20 mouse cellular contexts compared by ENCODE assay signal in the genomic region with DNA sequence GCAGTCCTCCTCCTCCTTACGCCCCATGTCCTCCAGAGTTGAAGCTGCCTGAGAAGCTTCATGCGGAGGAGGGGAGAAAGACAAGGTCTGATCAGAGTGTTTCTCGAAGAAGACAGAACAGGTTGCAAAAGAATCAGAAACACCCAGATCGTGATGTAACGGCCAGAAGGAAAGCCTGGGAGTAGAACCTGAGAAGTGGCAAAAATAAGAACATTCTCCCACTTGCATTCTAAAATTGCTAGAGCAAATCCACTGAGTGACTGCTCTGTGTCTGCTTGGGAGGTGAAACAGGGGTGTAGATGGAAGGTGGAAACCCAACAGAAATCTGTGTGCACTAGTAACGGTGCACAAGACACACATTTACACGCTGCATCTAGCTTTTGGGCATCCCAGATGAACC. TPM values are rescaled to one million over a fixed set of nuclear protein-coding genes. Genes with fewer than 3 reads are reported as not detected.
DNase-seq lines count a peak whose midpoint lies in the region; ATAC-seq lines count a peak whose summit lies in the region.
"Had no signal": no experiment of that assay in that cellular context is flagged by ENCODE, and none has a peak within 500 bp of the region (broad histone marks: within the 10 kb centered on the region; RNA-seq: fewer than 3 reads in every experiment).

No protein-coding gene starts in this region.

- 0 out of 2 replicates have a peak overlapping the region, but pooled peaks have one; percentile 21 for H3K27ac ChIP-seq in forebrain, embryonic 10.5 days
- H3K27ac ChIP-seq in forebrain, embryonic 15.5 days (replicated peaks): no peak overlapping the region
- peak overlapping the region; percentile 42; the same call in 1 of the 2 replicates for H3K27ac ChIP-seq in hindbrain, embryonic 10.5 days
- no peak overlapping the region for H3K27ac ChIP-seq in hindbrain, embryonic 13.5 days
- H3K27ac ChIP-seq: embryonic facial prominence, embryonic 13.5 days; embryonic facial prominence, embryonic 15.5 days; forebrain, embryonic 13.5 days had no signal

- no peak overlapping the region for H3K4me3 ChIP-seq in forebrain, embryonic 10.5 days
- H3K4me3 ChIP-seq in forebrain, embryonic 15.5 days: no peak overlapping the region
- no peak overlapping the region for H3K4me3 ChIP-seq in hindbrain, embryonic 10.5 days
- no peak overlapping the region for H3K4me3 ChIP-seq in hindbrain, embryonic 13.5 days
- H3K4me3 ChIP-seq: embryonic facial prominence, embryonic 13.5 days; embryonic facial prominence, embryonic 15.5 days; erythroblast, embryonic 14.5 days; forebrain, embryonic 13.5 days had no signal

- peaks cover 19% of the 10 kb centered on the region for H3K4me1 ChIP-seq in forebrain, embryonic 10.5 days
- peaks cover 7% of the 10 kb centered on the region for H3K4me1 ChIP-seq in forebrain, embryonic 15.5 days
- H3K4me1 ChIP-seq in hindbrain, embryonic 10.5 days (replicated peaks): peaks cover 26% of the 10 kb centered on the region
- H3K4me1 ChIP-seq in hindbrain, embryonic 13.5 days (replicated peaks): peaks cover 18% of the 10 kb centered on the region
- H3K4me1 ChIP-seq: embryonic facial prominence, embryonic 13.5 days; embryonic facial prominence, embryonic 15.5 days had no signal

- H3K4me2 ChIP-seq in forebrain, embryonic 15.5 days (replicated peaks): no peak overlapping the region
- no peak overlapping the region for H3K4me2 ChIP-seq in hindbrain, embryonic 13.5 days
- H3K4me2 ChIP-seq: embryonic facial prominence, embryonic 13.5 days; embryonic facial prominence, embryonic 15.5 days; forebrain, embryonic 13.5 days had no signal

- H3K9ac ChIP-seq in forebrain, embryonic 15.5 days (replicated peaks): no peak overlapping the region
- no peak overlapping the region for H3K9ac ChIP-seq in hindbrain, embryonic 13.5 days
- H3K9ac ChIP-seq: embryonic facial prominence, embryonic 13.5 days; embryonic facial prominence, embryonic 15.5 days; forebrain, embryonic 13.5 days had no signal

- WGBS in forebrain, embryonic 10.5 days: 89% methylated on average over 7 of the region's 7 CpGs
- WGBS in forebrain, embryonic 15.5 days: 92% methylated on average over 7 of the region's 7 CpGs
- 89% methylated on average over 7 of the region's 7 CpGs for WGBS in hindbrain, embryonic 10.5 days
- 90% methylated on average over 7 of the region's 7 CpGs for WGBS in hindbrain, embryonic 13.5 days

- no peak for DNase-seq in forebrain, embryonic 10.5 days (ENCODE audit: extremely low spot score, low spot score)
- DNase-seq in hindbrain, embryonic 10.5 days (ENCODE audit: low spot score): no peak
- DNase-seq in telencephalon, adult 2 months (ENCODE audit: low read depth, low spot score): peak; percentile 71
- DNase-seq in kidney, postnatal 25 days: no peak
- DNase-seq: adrenal gland, adult 2 months; adrenal gland, postnatal 25 days; B cell, adult 2 months; cerebellum, adult 11-12 months; cerebellum, adult 2 months; cerebellum, adult 9-10 months; cerebellum, postnatal 25 days had no signal

- H3K36me3 ChIP-seq in forebrain, embryonic 10.5 days (replicated peaks): peaks cover 5% of the 10 kb centered on the region
- peaks cover 28% of the 10 kb centered on the region for H3K36me3 ChIP-seq in forebrain, embryonic 15.5 days
- peaks cover 4% of the 10 kb centered on the region; the same call in 1 of the 2 replicates for H3K36me3 ChIP-seq in hindbrain, embryonic 10.5 days
- H3K36me3 ChIP-seq in hindbrain, embryonic 13.5 days: peaks cover 46% of the 10 kb centered on the region
- H3K36me3 ChIP-seq: G1E had no signal

- no peaks in the 10 kb centered on the region for H3K9me3 ChIP-seq in forebrain, embryonic 10.5 days
- H3K9me3 ChIP-seq in forebrain, embryonic 15.5 days: no peaks in the 10 kb centered on the region
- H3K9me3 ChIP-seq in hindbrain, embryonic 10.5 days: no peaks in the 10 kb centered on the region
- no peaks in the 10 kb centered on the region for H3K9me3 ChIP-seq in hindbrain, embryonic 13.5 days
- H3K9me3 ChIP-seq: embryonic facial prominence, embryonic 13.5 days; embryonic facial prominence, embryonic 15.5 days; forebrain, embryonic 13.5 days; G1E had no signal

- ATAC-seq in forebrain, embryonic 15.5 days (replicated peaks): no peak
- no peak for ATAC-seq in hindbrain, embryonic 13.5 days (ENCODE audit: low FRiP score)
- ATAC-seq: CD4-positive, CD25-positive, alpha-beta regulatory T cell, adult 4 months; forebrain, embryonic 13.5 days; forebrain, embryonic 16.5 days had no signal

- no peaks in the 10 kb centered on the region for H3K27me3 ChIP-seq in forebrain, embryonic 10.5 days (ENCODE audit: poor library complexity, severe bottlenecking)
- no peaks in the 10 kb centered on the region for H3K27me3 ChIP-seq in forebrain, embryonic 15.5 days
- H3K27me3 ChIP-seq in hindbrain, embryonic 10.5 days (ENCODE audit: insufficient read depth, poor library complexity, severe bottlenecking): no peaks in the 10 kb centered on the region
- no peaks in the 10 kb centered on the region for H3K27me3 ChIP-seq in hindbrain, embryonic 13.5 days
- H3K27me3 ChIP-seq: embryonic facial prominence, embryonic 13.5 days; embryonic facial prominence, embryonic 15.5 days; forebrain, embryonic 13.5 days had no signal

RNA-seq across cellular contexts. Expression of gene Camk1g, which starts 8.0 kb away (rescaled TPM):
- polyA plus RNA-seq in forebrain, embryonic 10.5 days (2016; fragmentation: Nextera tagmentation; extraction: Ambion mirVana): 12.1 and 12.2 TPM in 2 replicates
- polyA plus RNA-seq in forebrain, embryonic 15.5 days (2015; fragmentation: Nextera tagmentation; extraction: Ambion mirVana): 43.6 and 44.8 TPM in 2 replicates
- polyA plus RNA-seq in hindbrain, embryonic 10.5 days (2016; fragmentation: Nextera tagmentation; extraction: Ambion mirVana): 11.8 and 15.5 TPM in 2 replicates
- 31.7 and 35.5 TPM in 2 replicates for polyA plus RNA-seq in hindbrain, embryonic 13.5 days (2015; fragmentation: Nextera tagmentation; extraction: Ambion mirVana)
- polyA plus RNA-seq: CD4-positive, CD25-positive, alpha-beta regulatory T cell, adult 4 months; erythroblast, embryonic 14.5 days; G1E had no signal

Comparison
In these comparisons a context has a peak if more than half of its experiments do, and no peak if none do; other contexts are left out.
1. H3K27ac ChIP-seq: peak in forebrain, embryonic 10.5 days (single experiment) and hindbrain, embryonic 10.5 days (single experiment); none in forebrain, embryonic 15.5 days (single experiment) and hindbrain, embryonic 13.5 days (single experiment).